Mouse (Mus musculus) hindbrain, embryonic 12.5 days (tissue): ENCODE results near the gene Slfn9. TPM values are rescaled to one million over a fixed set of nuclear protein-coding genes. Genes with fewer than 3 reads are reported as not detected.
"Not testable (repeated sequence)": the region's sequence is repeated elsewhere in the genome, so short reads cannot be mapped to it uniquely, and the experiment has no call there.

ENCODE experiments used
- ATAC-seq: fragments of 200-750 bp; cut with Nextera tagmentation; 2 replicates; pipeline ENCODE4 v1.8.0; 2017; ENCODE audit warnings: moderate TSS enrichment; ENCODE audit not compliant: low FRiP score
- H3K27ac ChIP-seq: fragments of 300-500 bp; sonication (generic); 2 replicates; pipeline ENCODE4 v1.5.1; 2016; ENCODE audit warnings: mild to moderate bottlenecking
- H3K27me3 ChIP-seq: fragments of 300-500 bp; sonication (generic); 2 replicates; pipeline ENCODE4 v1.6.1; 2016; ENCODE audit warnings: mild to moderate bottlenecking
- H3K36me3 ChIP-seq: fragments of 300-500 bp; sonication (generic); 2 replicates; pipeline ENCODE4 v1.6.1; 2016; ENCODE audit warnings: mild to moderate bottlenecking
- H3K4me1 ChIP-seq: fragments of 300-500 bp; sonication (generic); 2 replicates; pipeline ENCODE4 v1.6.1; 2016
- H3K4me2 ChIP-seq: fragments of 300-500 bp; sonication (generic); replicated peaks from 2 replicates; pipeline ENCODE4 v1.6.1; 2016; ENCODE audit warnings: mild to moderate bottlenecking
- H3K4me3 ChIP-seq: fragments of 300-500 bp; sonication (generic); 2 replicates; pipeline ENCODE4 v1.5.1; 2016; ENCODE audit warnings: mild to moderate bottlenecking
- H3K9ac ChIP-seq: fragments of 300-500 bp; sonication (generic); 2 replicates; pipeline ENCODE4 v1.6.1; 2016; ENCODE audit warnings: mild to moderate bottlenecking, moderate library complexity
- H3K9me3 ChIP-seq: fragments of 300-500 bp; sonication (generic); replicated peaks from 2 replicates; pipeline ENCODE4 v1.6.1; 2016; ENCODE audit warnings: mild to moderate bottlenecking
- WGBS: fragments of 180-500 bp; shearing (Covaris S2); methylation state at CpG from one replicate; pipeline ENCODE4 v1.1.7; 2016; 5-methylcytosine and 5-hydroxymethylcytosine counted together
- polyA plus RNA-seq: library from polyadenylated mRNA; unstranded; fragments of >200 nt; fragmentation: Nextera tagmentation; extraction: Ambion mirVana; gene quantifications from 2 replicates; pipeline ENCODE4 v1.2.1, GENCODE M21; 2016

Slfn9 gene
- polyA plus RNA-seq, 1 experiment from 2014 or later = 10.1 TPM

DNA sequence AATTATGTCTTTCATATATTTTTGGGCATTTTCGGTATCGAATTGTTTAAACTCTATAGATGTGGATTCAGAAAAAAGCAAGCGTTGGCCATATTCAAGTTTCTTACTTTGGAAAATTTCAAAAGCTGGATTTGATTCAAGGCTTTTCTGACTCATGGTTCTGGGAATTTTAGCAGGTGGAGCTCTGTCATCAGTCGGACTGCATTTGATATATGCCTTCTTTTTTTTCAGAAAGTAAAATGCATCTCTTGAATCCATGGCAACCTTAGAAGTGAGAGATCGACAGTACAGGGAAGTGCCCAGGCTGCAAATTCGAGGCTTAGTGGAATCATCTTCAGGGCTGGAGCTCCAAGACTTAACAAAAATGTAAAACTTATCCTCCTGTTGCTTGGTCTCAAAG is 4.0 kb downstream of the Slfn9 start:
- Histone ChIP-seq H3K4me2 (no peak overlapping the region), H3K27ac (no peak overlapping the region), H3K27me3 (0 out of 2 replicates have a peak, but pooled peaks cover 9% of the 10 kb centered on the region), H3K36me3 (no peaks in the 10 kb centered on the region), H3K9ac (no peak overlapping the region), H3K4me1 (peaks cover 11% of the 10 kb centered on the region), H3K9me3 (no peaks in the 10 kb centered on the region), H3K4me3 (no peak overlapping the region)
- WGBS = 87% methylated on average over 6 of the region's 6 CpGs
- no peak for ATAC-seq

DNA sequence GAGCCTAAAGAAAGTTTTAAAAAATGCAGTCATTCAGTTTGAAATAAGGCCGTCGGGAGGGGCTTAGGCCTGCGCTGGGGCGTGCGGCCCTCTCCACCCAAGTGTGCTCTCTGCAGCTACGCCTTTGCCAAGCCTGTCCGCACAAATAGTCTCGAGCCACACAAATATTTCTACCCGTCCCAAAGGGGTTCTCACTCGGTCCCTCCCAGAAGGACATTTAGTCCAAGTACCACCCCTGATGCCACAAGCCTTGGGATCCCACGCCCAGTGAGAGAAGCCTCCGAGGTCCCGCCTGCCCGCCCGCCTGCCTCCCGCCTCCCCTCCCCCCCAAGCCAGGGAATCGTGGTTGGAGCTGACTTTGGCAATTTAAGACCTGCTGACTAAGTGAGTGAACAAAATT is 8.4 kb downstream of the Slfn9 start:
- Histone ChIP-seq H3K27me3 (no peaks in the 10 kb centered on the region), H3K4me3 (no peak overlapping the region), H3K9me3 (no peaks in the 10 kb centered on the region), H3K36me3 (no peaks in the 10 kb centered on the region), H3K27ac (no peak overlapping the region), H3K4me1 (no peaks in the 10 kb centered on the region), H3K9ac (no peak overlapping the region), H3K4me2 (no peak overlapping the region)
- ATAC-seq = no peak
- 86% methylated on average over 17 of the region's 17 CpGs for WGBS

- not testable (repeated sequence) for H3K36me3 ChIP-seq, H3K9me3 ChIP-seq, H3K4me3 ChIP-seq, H3K4me1 ChIP-seq, H3K27me3 ChIP-seq, H3K9ac ChIP-seq, ATAC-seq, H3K4me2 ChIP-seq, H3K27ac ChIP-seq
- WGBS = 90% methylated on average over 2 of the region's 2 CpGs
Measured at GRCm38 (mm10) chr11:82982409-82982808, 9.2 kb downstream of the Slfn9 start.

DNA sequence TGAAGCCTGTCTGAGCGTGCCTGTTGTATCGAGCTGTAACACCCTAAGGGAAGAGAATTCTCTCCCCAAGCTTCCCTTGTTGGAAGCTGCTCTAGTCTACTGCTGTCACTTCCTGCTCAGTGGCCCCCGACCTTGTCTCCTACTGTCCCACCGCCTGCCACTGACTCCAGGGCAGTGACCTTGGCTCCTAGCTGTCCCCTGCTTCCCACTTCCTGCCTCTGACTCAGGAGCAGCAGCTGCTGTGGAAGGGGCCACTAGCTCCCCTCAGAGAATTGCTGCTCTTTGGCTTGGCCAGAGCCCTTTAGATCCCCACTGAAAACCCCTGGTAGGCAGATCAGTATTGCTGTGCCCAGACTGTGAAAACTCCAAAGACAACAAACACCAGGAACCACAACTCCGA is 17.7 kb downstream of the Slfn9 start:
- H3K9ac ChIP-seq = no peak overlapping the region
- H3K9me3 ChIP-seq = no peaks in the 10 kb centered on the region
- no peak overlapping the region for H3K27ac ChIP-seq
- H3K27me3 ChIP-seq = no peaks in the 10 kb centered on the region
- ATAC-seq = no peak
- no peaks in the 10 kb centered on the region for H3K36me3 ChIP-seq
- no peak overlapping the region for H3K4me3 ChIP-seq
- no peak overlapping the region for H3K4me2 ChIP-seq
- H3K4me1 ChIP-seq = peaks cover 5% of the 10 kb centered on the region; the same call in 1 of the 2 replicates
- WGBS = 47% methylated on average over 5 of the region's 5 CpGs

GRCm38 (mm10) chr11:82971590-82971974 is 20.0 kb downstream of the Slfn9 start:
- no peaks in the 10 kb centered on the region for H3K9me3 ChIP-seq
- H3K36me3 ChIP-seq = no peaks in the 10 kb centered on the region
- no peaks in the 10 kb centered on the region for H3K27me3 ChIP-seq
- H3K9ac ChIP-seq = no peak overlapping the region
- no peak overlapping the region for H3K4me3 ChIP-seq
- H3K4me1 ChIP-seq = peaks cover 5% of the 10 kb centered on the region; the same call in 1 of the 2 replicates
- no peak for ATAC-seq
- H3K27ac ChIP-seq = no peak overlapping the region
- 72% methylated on average over 9 of the region's 11 CpGs for whole genome bisulfite sequencing
- H3K4me2 ChIP-seq = peak overlapping the region; percentile 50

GRCm38 (mm10) chr11:82970712-82971589 is 20.7 kb downstream of the Slfn9 start:
- peak overlapping the region; percentile 50 for H3K4me2 ChIP-seq
- H3K9me3 ChIP-seq = no peaks in the 10 kb centered on the region
- 9% methylated on average over 31 of the region's 31 CpGs for WGBS
- no peak overlapping the region for H3K9ac ChIP-seq
- no peak overlapping the region for H3K27ac ChIP-seq
- H3K4me3 ChIP-seq = peak overlapping the region; percentile 25
- no peak for ATAC-seq
- no peaks in the 10 kb centered on the region for H3K36me3 ChIP-seq
- H3K27me3 ChIP-seq = no peaks in the 10 kb centered on the region
- peaks cover 5% of the 10 kb centered on the region; the same call in 1 of the 2 replicates for H3K4me1 ChIP-seq

- Histone ChIP-seq H3K9me3 (no peaks in the 10 kb centered on the region), H3K9ac (no peak overlapping the region), H3K27me3 (peaks cover 3% of the 10 kb centered on the region; the same call in 1 of the 2 replicates), H3K27ac (no peak overlapping the region), H3K36me3 (no peaks in the 10 kb centered on the region), H3K4me2 (no peak overlapping the region), H3K4me1 (no peaks in the 10 kb centered on the region), H3K4me3 (no peak overlapping the region)
- 90% methylated on average over 8 of the region's 8 CpGs for WGBS
- no peak for ATAC-seq
Measured at GRCm38 (mm10) chr11:82962215-82962614, 29.4 kb downstream of the Slfn9 start.

- no peak overlapping the region for H3K9ac ChIP-seq
- 82% methylated on average over 2 of the region's 2 CpGs for WGBS
- no peak overlapping the region for H3K27ac ChIP-seq
- H3K4me3 ChIP-seq = no peak overlapping the region
- H3K27me3 ChIP-seq = peaks cover 3% of the 10 kb centered on the region; the same call in 1 of the 2 replicates
- no peaks in the 10 kb centered on the region for H3K4me1 ChIP-seq
- no peaks in the 10 kb centered on the region for H3K36me3 ChIP-seq
- H3K9me3 ChIP-seq = no peaks in the 10 kb centered on the region
- H3K4me2 ChIP-seq = no peak overlapping the region
- no peak for ATAC-seq
Measured at GRCm38 (mm10) chr11:82961743-82962142, 29.9 kb downstream of the Slfn9 start.

DNA sequence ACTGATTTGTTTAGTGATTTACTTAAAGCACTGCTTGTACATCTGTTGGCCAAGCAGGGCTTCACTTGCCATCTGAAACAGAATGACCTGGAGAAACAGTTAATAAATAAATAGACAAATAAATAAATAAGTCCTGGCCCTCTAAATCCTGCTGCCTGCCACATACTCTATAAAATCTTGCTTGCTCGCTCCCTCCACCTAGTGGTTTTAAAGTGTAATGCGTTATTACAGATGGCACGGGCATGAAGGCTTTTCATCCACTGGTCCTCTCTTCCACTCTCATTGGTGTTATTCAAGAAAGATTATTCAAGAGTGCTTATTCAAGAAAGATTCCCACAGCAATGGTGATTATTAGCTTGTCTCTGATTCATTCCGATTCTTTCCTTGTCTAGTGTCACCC is 32.0 kb downstream of the Slfn9 start:
- ATAC-seq = no peak
- 21% methylated on average over 4 of the region's 4 CpGs for WGBS
- peaks cover 3% of the 10 kb centered on the region; the same call in 1 of the 2 replicates for H3K27me3 ChIP-seq
- H3K4me3 ChIP-seq = no peak overlapping the region
- H3K4me2 ChIP-seq = no peak overlapping the region
- no peak overlapping the region for H3K9ac ChIP-seq
- H3K36me3 ChIP-seq = no peaks in the 10 kb centered on the region
- H3K4me1 ChIP-seq = no peaks in the 10 kb centered on the region
- H3K9me3 ChIP-seq = no peaks in the 10 kb centered on the region
- H3K27ac ChIP-seq = no peak overlapping the region

DNA sequence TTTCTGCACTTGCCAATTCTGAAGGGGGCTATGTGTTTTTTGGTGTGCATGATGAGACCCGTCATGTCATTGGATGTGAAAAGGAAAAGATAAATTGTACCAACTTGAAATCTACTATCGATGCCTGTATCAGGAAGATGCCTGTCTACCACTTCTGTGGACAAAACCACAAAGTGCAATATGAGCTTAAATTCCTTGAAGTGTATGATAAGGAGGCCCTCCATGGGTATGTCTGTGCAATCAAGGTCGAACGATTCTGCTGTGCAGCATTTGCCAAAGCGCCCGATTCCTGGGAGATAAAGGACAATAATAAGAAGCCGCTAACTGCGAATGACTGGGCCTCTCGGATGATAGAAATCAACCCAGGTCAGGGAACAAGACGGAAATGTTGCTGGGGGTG is 34.7 kb downstream of the Slfn9 start:
- 76% methylated on average over 10 of the region's 10 CpGs for WGBS
- Histone ChIP-seq H3K4me1 (0 out of 2 replicates have a peak, but pooled peaks cover under 1% of the 10 kb centered on the region), H3K4me2 (no peak overlapping the region), H3K36me3 (no peaks in the 10 kb centered on the region), H3K9me3 (no peaks in the 10 kb centered on the region), H3K27me3 (peaks cover 25% of the 10 kb centered on the region), H3K9ac (no peak overlapping the region), H3K27ac (no peak overlapping the region), H3K4me3 (no peak overlapping the region)
- no peak for ATAC-seq

- H3K27ac ChIP-seq = no peak overlapping the region
- H3K4me1 ChIP-seq = 0 out of 2 replicates have a peak, but pooled peaks cover 3% of the 10 kb centered on the region
- ATAC-seq = no peak
- H3K9me3 ChIP-seq = no peaks in the 10 kb centered on the region
- H3K4me2 ChIP-seq = no peak overlapping the region
- H3K4me3 ChIP-seq = no peak overlapping the region
- H3K9ac ChIP-seq = no peak overlapping the region
- WGBS = 71% methylated on average over 6 of the region's 6 CpGs
- H3K36me3 ChIP-seq = no peaks in the 10 kb centered on the region
- H3K27me3 ChIP-seq = peaks cover 45% of the 10 kb centered on the region
Measured at GRCm38 (mm10) chr11:82954631-82955030, 37.0 kb downstream of the Slfn9 start.

GRCm38 (mm10) chr11:82952612-82953542 is 38.8 kb downstream of the Slfn9 start:
- H3K4me1 ChIP-seq = 0 out of 2 replicates have a peak, but pooled peaks cover 3% of the 10 kb centered on the region
- no peak overlapping the region for H3K27ac ChIP-seq
- no peak for ATAC-seq
- no peak overlapping the region for H3K4me2 ChIP-seq
- H3K4me3 ChIP-seq = no peak overlapping the region
- no peak overlapping the region for H3K9ac ChIP-seq
- no peaks in the 10 kb centered on the region for H3K36me3 ChIP-seq
- WGBS = 69% methylated on average over 9 of the region's 9 CpGs
- no peaks in the 10 kb centered on the region for H3K9me3 ChIP-seq
- H3K27me3 ChIP-seq = peaks cover 49% of the 10 kb centered on the region
